Mouse (Mus musculus): Measurements from ENCODE around the gene Ercc6l. TPM values are rescaled to one million over a fixed set of nuclear protein-coding genes. Genes with fewer than 3 reads are reported as not detected.

The Ercc6l gene
- polyA plus RNA-seq (2014; fragmentation: Illumina TruSeq; extraction: RNeasy Lipid Tissue Mini Kit (QIAGEN cat#74804); ENCODE audit: low read depth, low replicate concordance): 4.5 TPM

DNA sequence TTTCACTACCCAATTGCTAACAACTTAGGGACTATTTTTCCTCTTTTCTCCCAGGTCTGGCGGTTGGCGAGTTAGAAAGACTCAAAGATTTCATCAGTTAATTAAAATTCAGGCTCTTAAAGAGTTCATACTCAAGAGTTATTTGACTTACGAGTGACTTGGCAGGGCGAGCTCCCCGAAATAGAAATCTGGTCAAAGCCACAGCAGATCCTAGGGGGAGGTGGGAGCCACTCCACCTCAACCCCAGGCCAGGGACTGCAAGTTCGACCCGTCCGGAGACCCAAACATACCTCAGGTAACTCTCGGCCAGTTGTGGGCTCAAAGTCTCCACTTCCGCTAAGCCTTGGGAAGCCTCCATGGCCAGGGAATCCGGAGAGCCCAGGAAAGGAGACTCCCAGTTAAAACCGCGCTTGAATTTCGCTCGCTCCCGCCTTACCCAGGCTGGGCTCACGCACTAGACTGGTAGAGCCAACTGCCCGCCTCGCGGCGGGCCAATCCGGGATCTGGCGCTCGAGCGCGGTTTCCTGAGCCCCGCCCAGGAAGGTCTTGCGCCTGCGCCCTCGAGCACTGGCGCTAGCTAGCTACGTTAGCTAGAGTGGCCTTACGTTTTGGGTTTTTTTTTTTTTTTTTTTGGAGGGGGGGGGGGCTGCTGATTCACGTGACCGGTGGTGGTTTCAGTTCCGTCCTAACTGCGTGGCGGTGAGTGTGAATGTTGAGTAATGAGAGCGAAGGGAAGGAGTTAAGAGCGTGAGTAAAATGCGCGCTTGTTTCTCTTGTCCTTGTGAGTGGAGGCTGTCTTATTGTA, at the start of gene Ercc6l:
TSS of gene Ercc6l (minus strand) at position 474 of the 805 bp plus-strand sequence.

GRCm38 (mm10) chrX:102188712-102189497, 32.0 kb upstream of the Ercc6l start, which contains the start of gene Rps4x:
Gene Rps4x, minus strand, starts transcription at chrX:102189394.

GRCm38 (mm10) chrX:102119042-102119864, 37.6 kb downstream of the Ercc6l start, which contains the start of gene Pin4:
Gene Pin4, plus strand, starts transcription at chrX:102119447.

Other genes with a start within 250 kb of the Ercc6l start
- 0.50 TPM for gene Rtl5, start 85.8 kb downstream of the Ercc6l start, polyA plus RNA-seq (2014; fragmentation: Illumina TruSeq; extraction: RNeasy Lipid Tissue Mini Kit (QIAGEN cat#74804); ENCODE audit: low read depth, low replicate concordance)
- gene Pin4, start 37.6 kb downstream of the Ercc6l start, polyA plus RNA-seq (2014; fragmentation: Illumina TruSeq; extraction: RNeasy Lipid Tissue Mini Kit (QIAGEN cat#74804); ENCODE audit: low read depth, low replicate concordance): 130 TPM
- gene Rps4x, start 32.3 kb upstream of the Ercc6l start, polyA plus RNA-seq (2014; fragmentation: Illumina TruSeq; extraction: RNeasy Lipid Tissue Mini Kit (QIAGEN cat#74804); ENCODE audit: low read depth, low replicate concordance): 1,394 TPM
- gene Cited1, start 95.1 kb upstream of the Ercc6l start, polyA plus RNA-seq (2014; fragmentation: Illumina TruSeq; extraction: RNeasy Lipid Tissue Mini Kit (QIAGEN cat#74804); ENCODE audit: low read depth, low replicate concordance): not detected

Data from sigmoid colon, adult 10 weeks (tissue).